ENCODE assay signal across 8 mouse cellular contexts in genomic region chr4:135962946-135963345, GRCm38 (mm10). TPM values are rescaled to one million over a fixed set of nuclear protein-coding genes. Genes with fewer than 3 reads are reported as not detected.
DNase-seq lines count a peak whose midpoint lies in the region; ATAC-seq and TF ChIP-seq lines count a peak whose summit lies in the region.

No protein-coding gene starts in this region.

- 7% methylated on average over 15 of the region's 15 CpGs for WGBS in intestine, embryonic 14.5 days

- H3K36me3 ChIP-seq in intestine, embryonic 14.5 days (ENCODE audit: control insufficient read depth, insufficient read depth, low read length) = peaks cover 50% of the 10 kb centered on the region
- peaks cover 5% of the 10 kb centered on the region for H3K36me3 ChIP-seq in myocyte (ENCODE audit: control insufficient read depth, insufficient read depth)

- DNase-seq in left cerebral cortex, adult 2 months (ENCODE audit: extremely low spot score in 1 of 2, low spot score in 2 of 2) = no peak
- no peak for DNase-seq in left cerebral cortex, adult 8-10 months (ENCODE audit: low spot score in 2 of 2)
- no peak for DNase-seq in intestine, embryonic 14.5 days (ENCODE audit: low spot score)
- no peak for DNase-seq in urinary bladder, postnatal 4 days (ENCODE audit: low spot score in 2 of 2)
- DNase-seq in layer of hippocampus, adult 9-10 months (ENCODE audit: low spot score) = no peak
- DNase-seq in left cerebral cortex, postnatal 14 days (ENCODE audit: low spot score in 2 of 2) = no peak

- peak overlapping the region; percentile 97 for H3K4me2 ChIP-seq in intestine, embryonic 14.5 days (ENCODE audit: low read length)
- peak overlapping the region; percentile 99 for H3K4me2 ChIP-seq in myocyte (ENCODE audit: low read depth)

- H3ac ChIP-seq in myocyte (ENCODE audit: control insufficient read depth, insufficient read length) = peak overlapping the region; percentile 68

- no peaks in the 10 kb centered on the region for H3K4me1 ChIP-seq in cortical plate, adult 2 months (ENCODE audit: control insufficient read depth, insufficient read depth, low read length)
- peaks cover 11% of the 10 kb centered on the region for H3K4me1 ChIP-seq in intestine, embryonic 14.5 days (replicated peaks; ENCODE audit: control insufficient read depth, insufficient read depth, low read length)

- intact Hi-C loops in left cerebral cortex, adult 2 months (cut with DNase I) = loop anchor here (1.0 kb wide), 1 partner anchor 9 kb away; the partner anchor contains the start of gene Lypla2
- intact Hi-C loops in left cerebral cortex, postnatal 14 days (cut with DNase I) = loop anchor here (5.0 kb wide), 1 partner anchor 71 kb away; no protein-coding TSS in a partner anchor

- no peak for TF ChIP-seq POLR2A in cortical plate, adult 2 months (IDR thresholded peaks at IDR 0.05; ENCODE audit: extremely low read depth, insufficient read depth, low read length)
- TF ChIP-seq POLR2A in myocyte (IDR thresholded peaks at IDR 0.05; ENCODE audit: insufficient read length, low read depth) = no peak

- H3K27ac ChIP-seq in left cerebral cortex, adult 2 months = peak overlapping the region; percentile 99
- H3K27ac ChIP-seq in cortical plate, adult 2 months (ENCODE audit: insufficient read depth, low read length) = peak overlapping the region; percentile 78
- H3K27ac ChIP-seq in intestine, embryonic 14.5 days (ENCODE audit: low read depth) = peak overlapping the region; percentile 86

- H3K79me2 ChIP-seq in myocyte (ENCODE audit: control insufficient read depth, insufficient read depth) = no peaks in the 10 kb centered on the region

- ATAC-seq in intestine, embryonic 14.5 days (replicated peaks; ENCODE audit: low FRiP score, low TSS enrichment, low read depth) = no peak

- H3K4me3 ChIP-seq in left cerebral cortex, adult 2 months = peak overlapping the region; percentile 59
- H3K4me3 ChIP-seq in cortical plate, adult 2 months (ENCODE audit: insufficient read depth, low read length) = peak overlapping the region; percentile 47
- H3K4me3 ChIP-seq in intestine, embryonic 14.5 days (ENCODE audit: low read depth, low read length) = peak overlapping the region; percentile 71
- peak overlapping the region; percentile 97 for H3K4me3 ChIP-seq in myocyte

- H3K27me3 ChIP-seq in intestine, embryonic 14.5 days (replicated peaks; ENCODE audit: control insufficient read depth, insufficient read depth, low read length) = no peaks in the 10 kb centered on the region
- H3K27me3 ChIP-seq in myocyte (ENCODE audit: control insufficient read depth, insufficient read depth, insufficient read length) = no peaks in the 10 kb centered on the region

- TF ChIP-seq CTCF in left cerebral cortex, adult 2 months (IDR thresholded peaks at IDR 0.05) = no peak
- TF ChIP-seq CTCF in cortical plate, adult 2 months (IDR thresholded peaks at IDR 0.05; ENCODE audit: extremely low read depth, insufficient read depth, low read length) = no peak

- no peaks in the 10 kb centered on the region for H3K9me3 ChIP-seq in intestine, embryonic 14.5 days (ENCODE audit: control insufficient read depth, low read length)

- peak overlapping the region; percentile 83 for H3K9ac ChIP-seq in intestine, embryonic 14.5 days (ENCODE audit: low read length)

TF ChIP-seq in myocyte, 11 proteins besides CTCF, POLR2A, EP300 and RAD21:
- TF ChIP-seq CEBPB (IDR thresholded peaks at IDR 0.05; ENCODE audit: insufficient read depth, poor library complexity, severe bottlenecking) = no peak
- no peak for TF ChIP-seq SRF (IDR thresholded peaks at IDR 0.05; ENCODE audit: control insufficient read depth, insufficient read length, low read depth)
- no peak for TF ChIP-seq MYOG (IDR thresholded peaks at IDR 0.05; ENCODE audit: control insufficient read depth in 1 of 3, insufficient read depth in 1 of 3, insufficient read length in 2 of 3, low read depth in 2 of 3)
- no peak for TF ChIP-seq MYOD1 (IDR thresholded peaks at IDR 0.05; ENCODE audit: control insufficient read depth in 1 of 3, insufficient read length in 2 of 3, low read depth in 2 of 3)
- TF ChIP-seq E2F4 (IDR thresholded peaks at IDR 0.05; ENCODE audit: insufficient read depth) = no peak
- TF ChIP-seq REST (IDR thresholded peaks at IDR 0.05; ENCODE audit: insufficient read depth, insufficient read length) = no peak
- no peak for TF ChIP-seq MAX (IDR thresholded peaks at IDR 0.05; ENCODE audit: low read depth)
- TF ChIP-seq POLR2AphosphoS2 (IDR thresholded peaks at IDR 0.05; ENCODE audit: insufficient read length, low read depth) = no peak
- TF ChIP-seq TCF12 (IDR thresholded peaks at IDR 0.05; ENCODE audit: insufficient read depth, poor library complexity, severe bottlenecking) = no peak

RNA-seq across cellular contexts. Expression of gene Gale, which starts 0.6 kb away (rescaled TPM):
- total RNA-seq in left cerebral cortex, adult 2 months (2021) = 10 to 100 TPM; 22.0 to 22.9 TPM
- total RNA-seq in left cerebral cortex, adult 8-10 months (2022) = 10 to 100 TPM; 21.7 to 26.5 (median 23.4) TPM
- 35.9 and 38.9 TPM in 2 replicates for polyA plus RNA-seq in cortical plate, adult 2 months (2012; rRNA removed)
- 50.1 and 62.2 TPM in 2 replicates for polyA plus RNA-seq in intestine, embryonic 14.5 days (2014; fragmentation: Nextera tagmentation; extraction: Ambion mirVana)
- 51.3 TPM for polyA plus RNA-seq in myocyte (2012; fragmentation: generic; extraction: Trizol)
- 10 to 100 TPM; 26.2 to 31.6 TPM for total RNA-seq in left cerebral cortex, postnatal 14 days (2021)

RNA-seq across cellular contexts. Expression of gene Lypla2, which starts 9.5 kb away (rescaled TPM):
- total RNA-seq in left cerebral cortex, adult 2 months (2021) = 10 to 100 TPM; 92.9 to 96.7 TPM
- 10 to 100 TPM; 77.5 to 92.7 (median 82.3) TPM for total RNA-seq in left cerebral cortex, adult 8-10 months (2022)
- polyA plus RNA-seq in cortical plate, adult 2 months (2012; rRNA removed) = 98.6 and 108 TPM in 2 replicates
- 109 and 111 TPM in 2 replicates for polyA plus RNA-seq in intestine, embryonic 14.5 days (2014; fragmentation: Nextera tagmentation; extraction: Ambion mirVana)
- polyA plus RNA-seq in myocyte (2012; fragmentation: generic; extraction: Trizol) = 60.9 TPM
- total RNA-seq in left cerebral cortex, postnatal 14 days (2021) = 10 to 100 TPM; 82.2 to 91.6 TPM

RNA-seq across cellular contexts. Expression of gene Hmgcl, which starts 16.7 kb away (rescaled TPM):
- total RNA-seq in left cerebral cortex, adult 2 months (2021) = 10 to 100 TPM; 33.4 to 34.1 TPM
- total RNA-seq in left cerebral cortex, adult 8-10 months (2022) = 10 to 100 TPM; 35.7 to 39.3 (median 37.6) TPM
- 46.4 and 50.5 TPM in 2 replicates for polyA plus RNA-seq in cortical plate, adult 2 months (2012; rRNA removed)
- polyA plus RNA-seq in intestine, embryonic 14.5 days (2014; fragmentation: Nextera tagmentation; extraction: Ambion mirVana) = 91.1 and 93.9 TPM in 2 replicates
- 44.1 TPM for polyA plus RNA-seq in myocyte (2012; fragmentation: generic; extraction: Trizol)
- 10 to 100 TPM; 28.3 to 30.9 TPM for total RNA-seq in left cerebral cortex, postnatal 14 days (2021)

RNA-seq across cellular contexts. Expression of gene Pithd1, which starts 24.1 kb away (rescaled TPM):
- 10 to 100 TPM; 75.9 to 95.0 TPM for total RNA-seq in left cerebral cortex, adult 2 months (2021)
- total RNA-seq in left cerebral cortex, adult 8-10 months (2022) = 10 to 100 TPM; 82.0 to 99.8 (median 91.3) TPM
- polyA plus RNA-seq in cortical plate, adult 2 months (2012; rRNA removed) = 103 and 110 TPM in 2 replicates
- polyA plus RNA-seq in intestine, embryonic 14.5 days (2014; fragmentation: Nextera tagmentation; extraction: Ambion mirVana) = 46.5 and 50.1 TPM in 2 replicates
- polyA plus RNA-seq in myocyte (2012; fragmentation: generic; extraction: Trizol) = 35.2 TPM
- 10 to 100 TPM; 71.5 to 72.5 TPM for total RNA-seq in left cerebral cortex, postnatal 14 days (2021)

RNA-seq across cellular contexts. Expression of gene Fuca1, which starts 42.4 kb away (rescaled TPM):
- total RNA-seq in left cerebral cortex, adult 2 months (2021) = 10 to 100 TPM; 34.9 to 37.9 TPM
- total RNA-seq in left cerebral cortex, adult 8-10 months (2022) = 10 to 100 TPM; 33.5 to 54.6 (median 51.0) TPM
- polyA plus RNA-seq in cortical plate, adult 2 months (2012; rRNA removed) = 36.9 and 37.8 TPM in 2 replicates
- polyA plus RNA-seq in intestine, embryonic 14.5 days (2014; fragmentation: Nextera tagmentation; extraction: Ambion mirVana) = 108 and 110 TPM in 2 replicates
- 29.8 TPM for polyA plus RNA-seq in myocyte (2012; fragmentation: generic; extraction: Trizol)
- 10 to 100 TPM; 34.0 to 39.0 TPM for total RNA-seq in left cerebral cortex, postnatal 14 days (2021)

Comparison
In these comparisons a context has a peak if more than half of its experiments do, and no peak if none do; other contexts are left out.
1. H3K4me3 ChIP-seq: peak in every context shown above with its lines; median percentile 97 in myocyte; 71 in intestine, embryonic 14.5 days; 59 in left cerebral cortex, adult 2 months; 47 in cortical plate, adult 2 months.